Mouse (Mus musculus) cerebellum, adult 2 months (tissue): ENCODE data around the gene Ssr4. TPM values are rescaled to one million over a fixed set of nuclear protein-coding genes. Genes with fewer than 3 reads are reported as not detected.
A peak's percentile ranks its signal among the peaks of the same experiment; 100 is the strongest.
"Not testable (repeated sequence)": the region's sequence is repeated elsewhere in the genome, so short reads cannot be mapped to it uniquely, and the experiment has no call there.

Source experiments
- DNase-seq, 2 experiments: peaks; one replicate each; pipeline ENCODE4 v3.0.0; 2021
- H3K27ac ChIP-seq: fragments of 200-500 bp; 2 replicates; pipeline ENCODE4 v1.5.1; 2012; ENCODE audit warnings: low read length, control low read depth, inconsistent platforms; ENCODE audit not compliant: insufficient read depth
- H3K27me3 ChIP-seq: fragments of 200-500 bp; 2 replicates; pipeline ENCODE4 v1.6.1; 2012; ENCODE audit warnings: inconsistent platforms, mild to moderate bottlenecking, low read length, moderate library complexity; ENCODE audit not compliant: control insufficient read depth, insufficient read depth
- H3K4me1 ChIP-seq: fragments of 200-500 bp; 2 replicates; pipeline ENCODE4 v1.6.1; 2011; ENCODE audit warnings: low read length; ENCODE audit not compliant: control insufficient read depth, insufficient read depth
- H3K4me3 ChIP-seq: fragments of 200-500 bp; replicated peaks from 2 replicates; pipeline ENCODE3; 2011; ENCODE audit warnings: mild to moderate bottlenecking, low read depth, low read length, control low read depth; ENCODE audit not compliant: insufficient read depth
- CTCF ChIP-seq: fragments of 200-500 bp; IDR thresholded peaks from 2 replicates; pipeline ENCODE4 v1.5.1; 2011; ENCODE audit warnings: low read depth, mild to moderate bottlenecking, control low read depth, low read length, moderate library complexity, borderline replicate concordance; ENCODE audit not compliant: insufficient read depth
- POLR2A ChIP-seq: fragments of 200-500 bp; IDR thresholded peaks from 2 replicates; pipeline ENCODE4 v1.6.1; 2011; ENCODE audit warnings: low read length, control low read depth, borderline replicate concordance; ENCODE audit not compliant: insufficient read depth
- WGBS: fragments of 180-500 bp; shearing (Covaris S2); methylation state at CpG from one replicate; pipeline ENCODE4 v1.1.7; 2018; 5-methylcytosine and 5-hydroxymethylcytosine counted together
- polyA plus RNA-seq: library from polyadenylated mRNA; depleted of rRNA; stranded (reverse); fragments of >200 nt; gene quantifications from 2 replicates; pipeline ENCODE4 v1.2.3, GENCODE M21; 2012; rRNA removed

Gene Ssr4
- polyA plus RNA-seq, result 161 and 176 TPM in 2 replicates

DNA sequence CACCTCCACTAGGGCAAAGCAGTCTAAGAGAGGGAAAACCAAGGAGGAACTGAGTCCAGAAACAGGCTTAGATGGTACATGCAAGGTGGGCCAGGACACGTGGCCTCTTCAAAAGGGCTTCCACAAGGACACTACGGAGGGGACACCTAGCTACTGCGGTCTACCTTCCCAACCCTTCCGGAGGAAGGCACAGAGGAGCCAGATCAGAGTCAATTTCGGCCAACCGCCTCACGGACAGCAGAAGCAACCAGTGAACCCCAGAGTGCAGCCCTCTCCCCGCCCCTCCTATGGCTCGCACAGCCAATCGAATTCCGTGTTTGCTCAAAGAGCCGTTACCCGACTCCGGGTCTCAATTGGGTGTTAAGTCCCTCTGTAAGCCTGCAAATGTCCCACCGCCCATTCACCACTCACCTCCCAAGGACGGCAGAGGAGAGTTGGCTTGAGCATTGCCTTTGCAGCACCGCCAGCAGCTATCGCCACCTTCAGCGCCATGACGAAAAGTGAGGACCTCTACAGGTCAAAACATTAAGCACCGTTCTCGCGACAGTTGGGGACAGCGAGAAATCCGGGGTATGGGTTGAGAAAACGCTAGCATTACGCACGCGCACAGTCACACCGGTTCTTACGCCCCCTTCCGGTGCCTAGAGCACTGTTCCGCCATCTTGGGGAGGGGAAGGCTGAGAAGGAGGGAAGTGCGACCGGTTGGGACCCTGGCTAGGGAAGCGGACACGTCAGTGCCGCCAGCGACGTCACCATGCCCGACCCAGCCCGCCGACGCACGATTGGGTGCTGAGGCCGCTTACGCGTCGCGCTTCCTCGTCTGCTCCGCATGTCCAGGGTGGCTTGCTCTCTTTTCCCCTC, at the start of gene Ssr4, which contains the start of gene Idh3g:
Gene Ssr4 (plus strand): TSS at position 665 of the 861 bp plus-strand sequence.
Gene Idh3g (minus strand): TSS at position 534 of the 861 bp plus-strand sequence.
- peak within 1 kb of the TSS; percentile 99 for H3K4me3 ChIP-seq
- 5% methylated on average over 42 of the region's 52 CpGs for WGBS
- TF ChIP-seq POLR2A (peak; percentile 52), CTCF (peak; percentile 44; the same call in 1 of the 2 replicates)
- peaks cover 8% of the 10 kb centered on the region for H3K4me1 ChIP-seq
- H3K27ac ChIP-seq, result peak within 1 kb of the TSS; percentile 91
- H3K27me3 ChIP-seq, result no peaks in the 10 kb centered on the region
- DNase-seq, result peak; percentile 93 to 96

DNA sequence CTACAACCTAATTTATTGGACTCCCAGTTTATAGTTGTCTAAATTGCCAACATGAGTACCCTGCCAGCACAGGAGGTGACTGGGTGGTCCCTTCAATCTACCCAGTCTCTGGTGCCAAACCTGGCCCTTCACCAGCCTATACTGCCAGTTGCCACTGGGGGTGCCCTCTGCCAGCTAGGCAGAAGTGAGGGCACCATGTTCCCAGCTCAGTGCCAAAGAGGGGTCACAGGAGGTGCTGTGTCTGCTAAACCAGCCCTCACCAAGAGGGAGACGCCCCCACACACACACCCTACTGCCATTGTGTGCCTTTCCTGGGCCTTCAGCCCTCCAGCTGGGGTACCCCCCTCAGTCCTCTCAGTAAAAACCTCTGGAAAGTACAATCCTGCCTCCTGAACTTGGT, 48.7 kb upstream of the Ssr4 start:
- DNase-seq, result no peak

DNA sequence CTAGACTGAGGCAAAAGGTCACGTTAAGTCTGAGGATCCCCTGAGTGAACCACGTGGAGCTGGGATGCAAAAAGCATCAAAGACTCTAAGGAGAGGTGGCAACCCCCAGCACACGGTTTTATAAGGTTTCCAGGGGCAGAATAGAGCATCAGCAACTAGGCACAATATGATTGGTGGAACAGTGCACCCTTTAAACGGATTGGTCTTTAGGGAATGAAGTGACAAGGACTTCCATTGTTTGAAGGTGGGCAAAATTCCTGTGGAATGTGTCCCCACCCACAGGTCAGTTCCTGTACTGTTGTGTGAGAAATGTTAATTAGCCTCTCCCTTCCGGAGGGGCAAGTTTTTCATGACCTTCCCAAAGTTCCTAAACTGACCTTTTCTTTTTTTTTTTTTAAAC, 47.7 kb upstream of the Ssr4 start:
- H3K4me3 ChIP-seq, result no peak overlapping the region
- TF ChIP-seq POLR2A (no peak), CTCF (no peak)

More for the DNA sequence above, 48.7 kb upstream of the Ssr4 start:
- Histone ChIP-seq H3K27ac (no peak overlapping the region), H3K4me1 (no peaks in the 10 kb centered on the region), H3K4me3 (no peak overlapping the region), H3K27me3 (no peaks in the 10 kb centered on the region)
- TF ChIP-seq CTCF (no peak), POLR2A (no peak)
- 33% methylated on average over 1 of the region's 1 CpGs for WGBS

DNA sequence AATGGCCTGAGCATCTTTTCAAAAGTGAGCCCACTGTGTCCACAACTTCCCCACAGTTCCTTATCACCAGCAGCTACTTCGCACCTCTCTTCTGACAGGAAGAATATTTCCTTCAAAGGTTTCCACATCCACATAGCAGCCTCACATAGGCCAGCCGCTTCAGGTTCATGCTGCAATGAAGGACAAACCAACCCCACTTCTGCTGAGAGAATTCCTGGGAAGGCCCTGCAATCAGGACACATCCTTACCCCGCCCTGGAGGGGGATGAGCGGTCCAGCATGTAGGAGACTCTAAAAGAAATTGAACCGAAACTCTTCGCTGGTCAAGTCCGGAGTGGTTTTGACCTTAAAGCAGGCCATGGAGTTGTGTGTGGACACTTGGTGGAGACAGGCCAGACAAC, 47.0 kb upstream of the Ssr4 start:
- H3K27me3 ChIP-seq, DNase-seq, H3K4me1 ChIP-seq, H3K27ac ChIP-seq, H3K4me3 ChIP-seq: not testable (repeated sequence)
- 96% methylated on average over 7 of the region's 7 CpGs for WGBS

More for the DNA sequence above, 47.7 kb upstream of the Ssr4 start:
- DNase-seq, result no peak
- H3K27ac ChIP-seq, result no peak overlapping the region
- H3K27me3 ChIP-seq, result no peaks in the 10 kb centered on the region
- 65% methylated on average over 5 of the region's 5 CpGs for WGBS
- H3K4me1 ChIP-seq, result no peaks in the 10 kb centered on the region

DNA sequence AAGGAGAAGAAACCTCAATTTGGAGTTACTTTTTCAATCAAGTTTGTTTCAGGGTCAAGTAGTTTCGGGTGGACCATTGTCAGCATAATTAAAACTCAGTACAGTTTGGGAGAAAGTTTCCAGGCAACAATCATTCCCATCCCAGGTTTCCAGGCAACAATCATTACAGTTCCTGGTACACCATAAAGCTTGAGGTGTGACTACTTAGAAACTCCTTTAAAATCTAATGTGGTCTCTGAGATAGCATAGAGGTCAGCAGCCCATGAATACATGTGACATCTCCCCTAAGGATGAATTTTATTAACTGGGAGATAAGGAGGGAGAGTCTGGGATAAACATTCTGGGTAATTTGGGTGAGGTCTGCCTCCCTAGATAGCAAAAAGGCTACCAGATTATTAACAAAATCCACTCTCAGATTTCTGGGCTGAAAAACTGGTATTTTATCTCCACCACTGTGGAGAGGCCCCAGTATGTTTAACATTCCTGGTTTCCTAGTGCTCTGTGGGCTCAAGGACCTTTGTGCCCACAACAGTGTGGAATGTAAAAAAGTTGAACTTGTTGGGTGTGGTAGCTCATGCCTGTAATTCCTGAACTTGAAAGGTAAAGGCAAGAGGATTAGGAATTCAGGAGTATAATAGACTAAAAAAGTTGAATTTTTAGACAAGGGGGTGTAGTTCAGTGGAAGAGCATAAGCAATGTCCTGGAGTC, 41.9 kb upstream of the Ssr4 start:
- no peak for DNase-seq
- no peak for TF ChIP-seq CTCF
- no peak for TF ChIP-seq POLR2A
- H3K4me3 ChIP-seq, result no peak overlapping the region
- H3K27me3 ChIP-seq, result no peaks in the 10 kb centered on the region
- WGBS, result 74% methylated on average over 1 of the region's 1 CpGs
- H3K4me1 ChIP-seq, result no peaks in the 10 kb centered on the region
- no peak overlapping the region for H3K27ac ChIP-seq

DNA sequence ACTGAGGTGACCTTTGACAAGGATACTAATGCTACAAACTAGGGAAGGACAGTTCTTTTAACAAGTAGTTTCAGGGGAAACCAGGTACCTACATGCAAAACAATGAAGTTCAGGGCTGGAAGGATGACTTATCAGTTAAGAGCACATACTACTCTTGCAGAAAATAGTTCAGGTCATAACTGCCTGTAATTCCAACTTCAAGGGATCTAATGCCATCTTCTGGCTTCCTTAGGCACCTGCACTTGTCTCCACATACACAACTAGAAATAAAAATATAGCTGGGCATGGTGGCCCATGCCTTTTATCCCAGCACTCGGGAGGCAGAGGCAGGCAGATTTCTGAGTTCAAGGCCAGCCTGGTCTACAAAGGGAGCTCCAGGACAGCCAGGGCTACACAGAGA, 37.9 kb upstream of the Ssr4 start:
- Histone ChIP-seq H3K4me3 (no peak overlapping the region), H3K27me3 (no peaks in the 10 kb centered on the region), H3K4me1 (no peaks in the 10 kb centered on the region), H3K27ac (no peak overlapping the region)
- WGBS, result 94% methylated on average over 1 of the region's 1 CpGs
- TF ChIP-seq CTCF (no peak), POLR2A (no peak)
- DNase-seq, result no peak

DNA sequence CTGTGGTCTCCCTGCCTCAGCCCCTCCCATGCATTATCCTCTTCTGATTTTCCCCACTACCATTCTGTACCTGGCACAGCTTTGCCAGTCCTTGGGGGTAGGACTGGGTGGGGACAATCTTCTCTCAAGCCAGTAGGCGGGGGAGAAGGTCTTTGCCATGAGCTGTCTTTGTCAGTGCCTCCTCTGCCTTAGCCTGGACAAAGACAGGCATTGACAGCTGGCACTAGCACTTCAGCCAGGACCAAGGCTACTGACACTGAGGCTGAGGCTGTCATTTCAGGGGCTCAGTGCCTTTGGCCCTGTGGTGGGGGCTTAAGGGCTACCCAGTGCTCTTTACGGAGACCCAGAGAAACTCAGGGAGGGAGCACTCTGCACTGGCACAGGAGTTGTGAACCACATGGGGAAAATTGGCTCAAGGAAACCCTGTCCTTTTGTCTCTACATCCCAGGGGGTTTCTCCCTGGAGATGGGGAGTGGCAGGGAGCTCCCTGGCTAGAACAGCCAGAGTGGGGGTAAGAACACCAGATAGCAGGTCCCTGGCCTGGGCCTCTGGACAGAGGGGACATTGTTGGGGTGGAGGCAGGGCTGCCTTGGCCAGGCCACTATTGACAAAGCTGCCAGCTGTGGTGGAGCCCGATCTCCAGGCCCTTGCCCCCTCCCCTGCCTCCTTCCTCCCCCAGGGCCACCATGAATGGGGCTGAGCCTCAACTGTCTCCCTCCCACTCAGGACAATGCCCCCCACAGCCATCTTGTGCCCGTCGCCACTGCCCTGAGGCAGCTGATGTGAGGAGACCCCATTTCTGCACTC, 30.3 kb upstream of the Ssr4 start, which contains the start of gene Plxnb3:
Gene Plxnb3 (plus strand): TSS at position 757 of the 807 bp plus-strand sequence.
- peaks cover 21% of the 10 kb centered on the region for H3K4me1 ChIP-seq
- peak in 1 of 2 experiments; percentile 36 for DNase-seq
- H3K27ac ChIP-seq, result peak within 1 kb of the TSS; percentile 43; the same call in 1 of the 2 replicates
- TF ChIP-seq POLR2A, result no peak
- no peak for TF ChIP-seq CTCF
- WGBS, result 70% methylated on average over 5 of the region's 5 CpGs
- no peaks in the 10 kb centered on the region for H3K27me3 ChIP-seq
- H3K4me3 ChIP-seq, result no peak within 1 kb of the TSS
